Mouse (Mus musculus): ENCODE results near the gene Ror1. TPM values are rescaled to one million over a fixed set of nuclear protein-coding genes. Genes with fewer than 3 reads are reported as not detected.

Ror1 gene
- polyA plus RNA-seq, 1 experiment from 2014 or later: 0.37 TPM

DNA sequence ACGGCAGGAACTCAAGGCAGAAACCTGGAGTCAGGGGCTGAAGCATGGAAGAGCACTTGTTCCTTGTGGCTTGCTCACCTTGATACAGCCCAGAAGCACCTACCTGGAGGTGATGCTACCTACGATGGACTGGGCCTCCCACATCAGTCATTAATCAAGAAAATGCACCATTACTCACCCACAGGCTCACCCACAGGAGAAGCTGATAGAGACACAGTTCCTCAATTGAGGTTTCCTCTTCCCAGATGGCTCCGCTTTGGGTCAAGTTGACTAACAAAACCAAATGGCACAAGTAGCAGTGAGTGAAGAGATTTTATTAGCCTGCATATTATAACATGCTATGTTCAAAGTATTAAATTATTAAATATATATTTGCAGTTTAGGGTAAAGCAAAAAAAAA lies 392.9 kb downstream of the Ror1 start:
- 42% methylated on average over 3 of the region's 3 CpGs for WGBS (ENCODE audit: insufficient replicate concordance)
- no peak overlapping the region for H3K4me3 ChIP-seq (ENCODE audit: low read depth, low read length)
- no peak overlapping the region for H3K4me2 ChIP-seq (ENCODE audit: low read depth, low read length)
- no peak overlapping the region for H3K27ac ChIP-seq (ENCODE audit: low read length)
- H3K36me3 ChIP-seq (ENCODE audit: control insufficient read depth, insufficient read depth): no peaks in the 10 kb centered on the region
- H3K9me3 ChIP-seq (replicated peaks; ENCODE audit: control insufficient read depth, low read length): no peaks in the 10 kb centered on the region
- H3K27me3 ChIP-seq (ENCODE audit: control insufficient read depth, insufficient read depth, low read depth, low read length): no peaks in the 10 kb centered on the region
- no peaks in the 10 kb centered on the region for H3K4me1 ChIP-seq (ENCODE audit: control insufficient read depth, low read depth, low read length)
- ATAC-seq (ENCODE audit: low read depth): no peak
- no peak overlapping the region for H3K9ac ChIP-seq (ENCODE audit: low read depth, low read length)

Other genes with a start within 250 kb of the Ror1 start
- 179 and 213 TPM in 2 replicates for gene Pgm1, start 166.4 kb upstream of the Ror1 start, polyA plus RNA-seq (2015; fragmentation: Nextera tagmentation; extraction: Ambion mirVana)
- gene Itgb3bp, start 166.0 kb upstream of the Ror1 start, polyA plus RNA-seq (2015; fragmentation: Nextera tagmentation; extraction: Ambion mirVana): 11.6 and 15.1 TPM in 2 replicates

Data from liver, embryonic 16.5 days (tissue).